Mouse (Mus musculus) testis, adult 2 months (tissue): ENCODE data around the gene Acy3.

Experiments
- CTCF ChIP-seq: fragments of 200-500 bp; IDR thresholded peaks from 2 replicates; pipeline ENCODE4 v1.5.1; 2012; ENCODE audit warnings: low read depth, mild to moderate bottlenecking, inconsistent platforms, low read length, moderate library complexity; ENCODE audit not compliant: control insufficient read depth, insufficient read depth, insufficient replicate concordance
- POLR2A ChIP-seq: fragments of 200-500 bp; IDR thresholded peaks from 2 replicates; pipeline ENCODE4 v1.6.1; 2012; ENCODE audit warnings: low read depth, mild to moderate bottlenecking, inconsistent platforms, low read length, moderate library complexity; ENCODE audit not compliant: control insufficient read depth

DNA sequence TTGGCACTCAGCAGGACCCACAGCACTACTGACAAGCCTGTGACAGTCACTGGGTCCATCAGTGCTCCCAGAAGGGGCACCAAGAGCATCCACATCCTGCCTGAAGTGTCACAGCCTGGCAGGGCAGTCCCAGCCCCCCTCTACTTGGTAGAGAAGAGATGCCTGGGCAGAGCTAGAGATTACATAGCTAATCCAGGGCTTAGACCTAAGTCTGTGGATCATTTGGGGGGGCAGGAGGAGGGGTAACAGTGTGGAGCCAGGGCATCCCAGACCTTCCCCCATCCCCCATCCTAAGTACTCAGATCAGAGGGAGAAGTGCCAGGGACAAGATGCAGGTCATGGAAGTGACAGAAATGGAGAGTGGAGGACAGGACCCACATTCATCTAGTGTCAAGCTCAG lies 28.4 kb downstream of the Acy3 start:
- TF ChIP-seq POLR2A, result no peak
- no peak for TF ChIP-seq CTCF
